Mouse (Mus musculus) liver, adult 2 months (tissue): ENCODE results near the gene Lbx1.

Experiments
- CTCF ChIP-seq: fragments of 200-500 bp; IDR thresholded peaks from 2 replicates; pipeline ENCODE4 v1.5.1; 2011; ENCODE audit warnings: low read depth, low read length, control low read depth
- POLR2A ChIP-seq: fragments of 200-500 bp; IDR thresholded peaks from 2 replicates; pipeline ENCODE4 v1.6.1; 2011; ENCODE audit warnings: low read length, control low read depth; ENCODE audit not compliant: insufficient read depth; ENCODE audit errors: extremely low read depth

DNA sequence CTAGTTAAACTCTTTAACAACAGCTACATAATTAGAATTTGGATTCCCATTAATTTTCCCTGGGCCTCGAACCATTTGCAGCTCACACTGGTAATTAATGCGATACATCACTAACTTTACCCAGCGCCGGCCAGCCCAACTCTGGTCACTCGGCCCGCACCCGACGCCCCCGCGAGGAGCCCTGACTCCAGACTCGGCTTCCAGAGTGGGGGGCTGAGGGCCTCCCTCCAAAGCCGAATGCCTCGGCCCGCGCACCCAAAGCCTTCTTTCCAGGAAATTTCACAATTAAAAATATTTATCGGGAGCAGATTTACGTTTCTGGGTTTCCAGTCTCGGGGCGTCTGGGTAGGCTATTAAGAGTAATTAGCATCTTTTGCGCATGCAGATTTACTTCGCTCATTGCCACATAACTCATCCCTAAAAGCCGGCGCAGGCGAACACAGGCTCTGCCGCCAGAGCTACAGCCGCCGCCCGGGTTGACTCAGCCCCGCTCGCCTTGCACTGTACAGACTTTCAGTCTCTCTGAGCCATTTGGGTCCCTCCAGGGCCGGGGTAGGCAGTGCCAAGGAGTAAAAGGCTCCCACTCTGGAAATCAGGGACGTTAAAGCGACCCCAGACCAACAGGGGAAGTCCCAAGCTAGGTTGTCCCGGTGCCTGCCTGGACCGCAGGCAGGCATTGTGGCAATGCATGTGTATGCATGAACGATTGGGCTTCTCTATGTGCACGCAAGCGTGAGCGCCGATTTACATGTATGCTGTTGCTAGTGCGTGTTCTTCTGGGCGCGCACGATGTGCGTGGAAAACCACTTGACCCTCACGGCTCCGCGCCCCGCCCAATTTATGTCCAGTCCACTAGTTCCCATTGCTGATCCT lies 12.0 kb downstream of the Lbx1 start:
- no peak for TF ChIP-seq CTCF
- no peak for TF ChIP-seq POLR2A
